Mouse (Mus musculus) olfactory bulb, adult 2 months (tissue): ENCODE measurements at regions not wholly inside any gene's neighbourhood (a gene's known extent, or its start where the extent isn't known, plus 50 kb on each side); places are given as distances from the start of the nearest gene placed in this dataset.

ENCODE experiments used
- CTCF ChIP-seq: fragments of 200-500 bp; IDR thresholded peaks from 2 replicates; pipeline ENCODE4 v1.5.1; 2012; ENCODE audit warnings: low read depth, mild to moderate bottlenecking, low read length, moderate library complexity; ENCODE audit not compliant: insufficient read depth
- POLR2A ChIP-seq: fragments of 200-500 bp; IDR thresholded peaks from 2 replicates; pipeline ENCODE4 v1.6.1; 2012; ENCODE audit warnings: mild to moderate bottlenecking, low read depth, low read length, moderate library complexity; ENCODE audit not compliant: insufficient read depth

DNA sequence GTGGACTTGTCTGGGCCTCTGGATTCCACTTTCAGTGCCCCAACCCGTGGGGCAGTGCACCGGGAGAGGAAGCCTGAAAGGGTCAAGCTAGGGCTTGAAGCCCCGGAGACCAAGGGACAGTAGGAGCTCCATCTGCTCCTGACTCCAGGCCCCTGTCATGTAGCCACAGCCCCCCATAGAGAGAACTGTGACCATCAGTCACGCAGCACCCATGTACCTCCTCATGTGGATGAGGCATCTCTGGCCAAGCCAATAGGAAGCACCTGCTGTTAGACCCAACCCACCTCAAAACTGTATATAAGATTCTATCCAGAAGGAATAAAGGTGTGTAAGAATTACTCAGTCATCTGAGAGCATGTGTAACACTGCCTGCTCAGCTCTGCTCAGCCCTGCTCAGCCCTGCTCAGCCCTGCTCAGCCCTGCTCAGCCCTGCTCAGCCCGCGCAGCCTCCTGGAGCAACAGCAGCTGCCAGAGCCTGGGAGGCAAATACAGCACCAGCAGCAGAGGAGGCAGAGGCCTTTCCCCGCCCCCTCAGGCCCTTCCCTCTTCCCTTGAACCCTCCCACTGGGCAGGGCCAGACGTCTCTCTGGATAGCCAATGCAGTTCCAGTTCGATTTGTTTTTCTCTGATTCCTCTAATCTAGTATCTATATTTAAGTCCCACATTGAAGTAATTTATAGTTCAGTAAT is 80.6 kb upstream of the Eepd1 start:
- TF ChIP-seq CTCF = no peak
- no peak for TF ChIP-seq POLR2A
